In genomic region chr17:90088314-90088650, GRCm38 (mm10) we compare ENCODE assay signal across 8 mouse cellular contexts.
A peak's percentile ranks its signal among the peaks of the same experiment; 100 is the strongest.
DNase-seq lines count a peak whose midpoint lies in the region; ATAC-seq and TF ChIP-seq lines count a peak whose summit lies in the region.

No protein-coding gene starts in this region.

- under 1% methylated on average over 12 of the region's 12 CpGs for WGBS in hindbrain, embryonic 11.5 days

- peak overlapping the region; percentile 17; the same call in 1 of the 2 replicates for H3K4me3 ChIP-seq in hindbrain, embryonic 11.5 days (ENCODE audit: low read depth, low read length)
- peak overlapping the region; percentile 64 for H3K4me3 ChIP-seq in left cerebral cortex, adult 2 months

- H3K9me3 ChIP-seq in hindbrain, embryonic 11.5 days (ENCODE audit: control insufficient read depth, low read length) = no peaks in the 10 kb centered on the region

- H3K27ac ChIP-seq in hindbrain, embryonic 11.5 days (ENCODE audit: low read depth, low read length) = peak overlapping the region; percentile 81
- H3K27ac ChIP-seq in left cerebral cortex, adult 2 months = peak overlapping the region; percentile 70

- TF ChIP-seq CTCF in left cerebral cortex, adult 2 months (IDR thresholded peaks at IDR 0.05) = no peak

- DNase-seq in R1 (ENCODE audit: low read depth, low spot score) = peak; percentile 81
- DNase-seq in cerebellum, postnatal 14 days = peak; percentile 98
- DNase-seq in frontal cortex, postnatal 14 days (ENCODE audit: low spot score in 2 of 2) = peak; percentile 82 to 88
- peak; percentile 84 for DNase-seq in hindbrain, embryonic 11.5 days (ENCODE audit: low spot score)
- peak; percentile 88 to 89 for DNase-seq in left cerebral cortex, adult 2 months (ENCODE audit: extremely low spot score in 1 of 2, low spot score in 2 of 2)
- DNase-seq in right cerebral cortex, adult 18-20 months = peak; percentile 95

- H3K9ac ChIP-seq in hindbrain, embryonic 11.5 days (ENCODE audit: low read depth, low read length) = 0 out of 2 replicates have a peak overlapping the region, but pooled peaks have one; percentile 31

- intact Hi-C loops in left cerebral cortex, adult 2 months (cut with DNase I) = loop anchor here (5.0 to 10.0 kb wide), 3 partner anchors 353 to 436 kb away; no protein-coding TSS in a partner anchor

- ATAC-seq in hindbrain, embryonic 11.5 days (ENCODE audit: low FRiP score) = peak; percentile 99
- peak; percentile 77 for ATAC-seq in megakaryocyte, adult 5-6 weeks (ENCODE audit: poor library complexity, severe bottlenecking)
- no peak for ATAC-seq in erythroid progenitor cell, adult 5-6 weeks (replicated peaks; ENCODE audit: low FRiP score, poor library complexity, severe bottlenecking)

- no peaks in the 10 kb centered on the region for H3K27me3 ChIP-seq in hindbrain, embryonic 11.5 days (ENCODE audit: control insufficient read depth, insufficient read depth, low read length)

- no peaks in the 10 kb centered on the region for H3K4me1 ChIP-seq in hindbrain, embryonic 11.5 days (replicated peaks; ENCODE audit: control insufficient read depth, insufficient read depth, low read length)

- H3K36me3 ChIP-seq in hindbrain, embryonic 11.5 days (ENCODE audit: control insufficient read depth, insufficient read depth, low read length) = no peaks in the 10 kb centered on the region

- peak overlapping the region; percentile 38 for H3K4me2 ChIP-seq in hindbrain, embryonic 11.5 days (replicated peaks; ENCODE audit: low read depth, low read length)
